Mouse (Mus musculus) liver, postnatal 0 days (tissue): ENCODE measurements around the gene Ppp1cb. TPM values are rescaled to one million over a fixed set of nuclear protein-coding genes. Genes with fewer than 3 reads are reported as not detected.

ENCODE experiments used
- ATAC-seq: fragments of 200-750 bp; cut with Nextera tagmentation; 2 replicates; pipeline ENCODE4 v1.8.0; 2017; ENCODE audit warnings: mild to moderate bottlenecking, moderate library complexity
- DNase-seq: peaks from one replicate; pipeline ENCODE4 v3.0.0-alpha.2; 2016
- H3K27ac ChIP-seq: fragments of 300-500 bp; sonication (generic); 2 replicates; pipeline ENCODE4 v1.5.1; 2014; ENCODE audit warnings: antibody characterized with exemption, moderate library complexity, mild to moderate bottlenecking, low read depth
- H3K27me3 ChIP-seq: fragments of 300-500 bp; sonication (generic); 2 replicates; pipeline ENCODE4 v1.6.1; 2014; ENCODE audit warnings: low read length, control low read depth, mixed read lengths; ENCODE audit not compliant: insufficient read depth
- H3K36me3 ChIP-seq: fragments of 300-500 bp; sonication (generic); replicated peaks from 2 replicates; pipeline ENCODE4 v1.6.1; 2014; ENCODE audit warnings: mild to moderate bottlenecking, control low read depth, low read length, moderate library complexity, mixed read lengths; ENCODE audit not compliant: insufficient read depth
- H3K4me1 ChIP-seq: fragments of 300-500 bp; sonication (generic); 2 replicates; pipeline ENCODE4 v1.6.1; 2014; ENCODE audit warnings: antibody characterized with exemption, mild to moderate bottlenecking, control low read depth; ENCODE audit not compliant: insufficient read depth
- H3K4me2 ChIP-seq: fragments of 300-500 bp; sonication (generic); 2 replicates; pipeline ENCODE4 v1.6.1; 2014; ENCODE audit warnings: low read depth, mild to moderate bottlenecking, low read length, moderate library complexity, mixed read lengths
- H3K4me3 ChIP-seq: fragments of 300-500 bp; sonication (generic); 2 replicates; pipeline ENCODE4 v1.5.1; 2014; ENCODE audit warnings: low read depth, low read length
- H3K9ac ChIP-seq: fragments of 300-500 bp; sonication (generic); replicated peaks from 2 replicates; pipeline ENCODE4 v1.6.1; 2014; ENCODE audit warnings: mild to moderate bottlenecking, moderate library complexity
- H3K9me3 ChIP-seq: fragments of 300-500 bp; sonication (generic); 2 replicates; pipeline ENCODE4 v1.6.1; 2016; ENCODE audit warnings: mild to moderate bottlenecking, control low read depth, low read length, mixed read lengths
- CTCF ChIP-seq: sonication (generic); IDR thresholded peaks from 2 replicates; pipeline ENCODE4 v1.5.1; 2016; ENCODE audit warnings: antibody characterized with exemption, low read depth
- EP300 ChIP-seq: IDR thresholded peaks from 2 replicates; pipeline ENCODE4 v1.6.1; 2016; ENCODE audit warnings: antibody characterized with exemption, low read depth, mild to moderate bottlenecking
- WGBS: fragments of 180-500 bp; shearing (Covaris S2); extraction: QIAGEN DNeasy Blood & Tissue Kit; methylation state at CpG from one replicate; pipeline ENCODE4 v1.1.7; 2014; ENCODE audit not compliant: insufficient replicate concordance; 5-methylcytosine and 5-hydroxymethylcytosine counted together
- polyA plus RNA-seq: library from polyadenylated mRNA; unstranded; fragments of >200 nt; fragmentation: Nextera tagmentation; extraction: Ambion mirVana; gene quantifications from 2 replicates; pipeline ENCODE4 v1.2.1, GENCODE M21; 2015

Gene Ppp1cb
- polyA plus RNA-seq, 1 experiment from 2014 or later: 90.7 TPM

DNA sequence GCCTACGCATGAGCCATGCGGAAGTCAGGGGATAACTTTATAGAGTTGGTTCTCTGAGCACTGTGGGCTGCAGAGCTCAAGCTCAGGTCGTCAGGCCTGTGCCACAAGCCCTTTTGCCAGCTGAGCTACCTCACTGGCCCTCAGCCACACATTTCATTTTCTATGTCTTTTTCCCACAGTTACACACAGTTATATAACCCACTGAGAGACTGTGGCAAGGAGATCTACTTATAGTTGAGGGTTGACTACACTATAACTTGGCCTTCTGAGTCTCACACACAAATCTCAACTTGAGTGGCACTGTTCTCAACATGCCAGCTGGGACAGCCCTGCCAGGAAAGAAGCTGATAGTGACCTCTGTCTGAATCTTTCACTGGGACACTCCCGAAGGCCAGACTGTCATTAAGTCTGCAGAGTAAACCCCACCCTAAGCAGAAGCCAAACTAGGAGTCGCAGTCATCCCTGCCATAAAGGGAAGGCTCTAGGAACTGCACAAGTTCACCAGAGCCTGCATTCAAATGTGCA, 44.1 kb upstream of the Ppp1cb start:
- Histone ChIP-seq H3K9me3 (no peaks in the 10 kb centered on the region), H3K9ac (no peak overlapping the region), H3K4me1 (peaks cover 27% of the 10 kb centered on the region), H3K36me3 (no peaks in the 10 kb centered on the region), H3K27ac (peak overlapping the region; percentile 51; the same call in 1 of the 2 replicates), H3K4me2 (no peak overlapping the region), H3K4me3 (no peak overlapping the region), H3K27me3 (no peaks in the 10 kb centered on the region)
- no peak for DNase-seq
- TF ChIP-seq CTCF: no peak
- TF ChIP-seq EP300: no peak
- WGBS: 63% methylated on average over 5 of the region's 5 CpGs
- no peak for ATAC-seq

DNA sequence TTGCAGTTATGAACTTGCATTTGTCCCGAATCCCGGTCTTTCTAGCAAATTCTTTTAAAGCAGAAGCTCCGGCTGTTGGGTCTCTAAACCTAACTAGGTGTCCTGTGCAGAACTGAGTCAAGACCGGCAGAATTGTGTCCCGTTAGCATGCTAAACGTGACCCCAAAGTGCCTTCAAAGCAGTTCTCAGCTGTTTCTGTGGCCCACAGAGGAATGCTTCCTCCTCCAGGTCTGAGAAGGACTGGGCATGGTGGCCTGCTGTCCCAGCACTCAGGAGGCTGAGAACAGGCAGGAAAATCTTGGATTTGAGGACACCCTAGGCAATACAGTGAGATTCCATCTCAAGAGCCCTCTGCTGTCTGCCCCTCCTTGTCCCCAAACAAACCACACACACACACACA, 43.1 kb upstream of the Ppp1cb start:
- Histone ChIP-seq H3K9ac (no peak overlapping the region), H3K9me3 (no peaks in the 10 kb centered on the region), H3K27me3 (no peaks in the 10 kb centered on the region), H3K4me3 (no peak overlapping the region), H3K4me1 (peaks cover 19% of the 10 kb centered on the region), H3K4me2 (no peak overlapping the region), H3K27ac (no peak overlapping the region), H3K36me3 (no peaks in the 10 kb centered on the region)
- DNase-seq (no peak), ATAC-seq (no peak)
- WGBS: 74% methylated on average over 6 of the region's 6 CpGs
- no peak for TF ChIP-seq EP300
- no peak for TF ChIP-seq CTCF

DNA sequence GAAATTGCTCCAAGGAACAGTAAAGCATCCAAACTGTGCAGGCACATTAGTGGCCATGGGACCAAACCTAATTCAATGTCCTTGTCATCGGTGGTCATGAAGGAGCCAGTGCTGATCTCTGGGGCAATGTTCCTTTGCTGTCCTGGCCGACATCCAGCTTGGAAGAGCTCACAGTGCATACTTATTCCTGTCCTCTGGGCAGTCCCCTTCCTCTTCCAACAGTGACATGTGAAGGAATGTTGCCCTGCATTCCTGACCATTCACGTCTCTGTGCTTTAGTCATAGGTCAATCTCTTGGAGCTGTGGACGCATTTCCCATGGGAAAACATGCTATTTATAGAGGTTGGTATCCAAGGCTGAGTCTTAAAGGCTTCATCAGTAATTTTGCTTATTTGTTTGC, 41.8 kb upstream of the Ppp1cb start:
- peak; percentile 62; the same call in 1 of the 2 replicates for ATAC-seq
- H3K36me3 ChIP-seq: no peaks in the 10 kb centered on the region
- H3K9me3 ChIP-seq: no peaks in the 10 kb centered on the region
- H3K4me1 ChIP-seq: peaks cover 15% of the 10 kb centered on the region
- no peak overlapping the region for H3K4me2 ChIP-seq
- WGBS: 47% methylated on average over 4 of the region's 4 CpGs
- TF ChIP-seq EP300: no peak
- TF ChIP-seq CTCF: no peak
- no peak overlapping the region for H3K9ac ChIP-seq
- 0 out of 2 replicates have a peak overlapping the region, but pooled peaks have one; percentile 16 for H3K27ac ChIP-seq
- H3K27me3 ChIP-seq: no peaks in the 10 kb centered on the region
- H3K4me3 ChIP-seq: no peak overlapping the region
- peak; percentile 37 for DNase-seq

- H3K9me3 ChIP-seq: no peaks in the 10 kb centered on the region
- no peak overlapping the region for H3K4me3 ChIP-seq
- DNase-seq (no peak), ATAC-seq (0 out of 2 replicates have a peak, but pooled peaks have one; percentile 49)
- H3K4me1 ChIP-seq: peaks cover 5% of the 10 kb centered on the region; the same call in 1 of the 2 replicates
- H3K4me2 ChIP-seq: no peak overlapping the region
- no peaks in the 10 kb centered on the region for H3K27me3 ChIP-seq
- H3K9ac ChIP-seq: no peak overlapping the region
- no peaks in the 10 kb centered on the region for H3K36me3 ChIP-seq
- H3K27ac ChIP-seq: no peak overlapping the region
- WGBS: 39% methylated on average over 15 of the region's 15 CpGs
- TF ChIP-seq CTCF: no peak
- no peak for TF ChIP-seq EP300
Observed at GRCm38 (mm10) chr5:32422081-32422589, 36.5 kb upstream of the Ppp1cb start.

GRCm38 (mm10) chr5:32423339-32424046, 35.1 kb upstream of the Ppp1cb start:
- Histone ChIP-seq H3K4me2 (no peak overlapping the region), H3K9me3 (no peaks in the 10 kb centered on the region), H3K27me3 (no peaks in the 10 kb centered on the region), H3K36me3 (no peaks in the 10 kb centered on the region), H3K9ac (no peak overlapping the region), H3K27ac (no peak overlapping the region), H3K4me1 (0 out of 2 replicates have a peak, but pooled peaks cover 2% of the 10 kb centered on the region), H3K4me3 (no peak overlapping the region)
- ATAC-seq (no peak), DNase-seq (no peak)
- 71% methylated on average over 11 of the region's 11 CpGs for WGBS
- TF ChIP-seq CTCF (no peak), EP300 (no peak)

GRCm38 (mm10) chr5:32424464-32424863, 34.2 kb upstream of the Ppp1cb start:
- Histone ChIP-seq H3K36me3 (no peaks in the 10 kb centered on the region), H3K4me2 (no peak overlapping the region), H3K27me3 (no peaks in the 10 kb centered on the region), H3K4me1 (0 out of 2 replicates have a peak, but pooled peaks cover 2% of the 10 kb centered on the region), H3K4me3 (no peak overlapping the region), H3K27ac (no peak overlapping the region), H3K9ac (no peak overlapping the region), H3K9me3 (no peaks in the 10 kb centered on the region)
- no peak for ATAC-seq
- TF ChIP-seq CTCF: no peak
- no peak for TF ChIP-seq EP300
- 88% methylated on average over 8 of the region's 8 CpGs for WGBS
- DNase-seq: no peak
